Mouse (Mus musculus): ENCODE data around the gene Rps23.
"Not testable (repeated sequence)": the region's sequence is repeated elsewhere in the genome, so short reads cannot be mapped to it uniquely, and the experiment has no call there.

The Rps23 gene

DNA sequence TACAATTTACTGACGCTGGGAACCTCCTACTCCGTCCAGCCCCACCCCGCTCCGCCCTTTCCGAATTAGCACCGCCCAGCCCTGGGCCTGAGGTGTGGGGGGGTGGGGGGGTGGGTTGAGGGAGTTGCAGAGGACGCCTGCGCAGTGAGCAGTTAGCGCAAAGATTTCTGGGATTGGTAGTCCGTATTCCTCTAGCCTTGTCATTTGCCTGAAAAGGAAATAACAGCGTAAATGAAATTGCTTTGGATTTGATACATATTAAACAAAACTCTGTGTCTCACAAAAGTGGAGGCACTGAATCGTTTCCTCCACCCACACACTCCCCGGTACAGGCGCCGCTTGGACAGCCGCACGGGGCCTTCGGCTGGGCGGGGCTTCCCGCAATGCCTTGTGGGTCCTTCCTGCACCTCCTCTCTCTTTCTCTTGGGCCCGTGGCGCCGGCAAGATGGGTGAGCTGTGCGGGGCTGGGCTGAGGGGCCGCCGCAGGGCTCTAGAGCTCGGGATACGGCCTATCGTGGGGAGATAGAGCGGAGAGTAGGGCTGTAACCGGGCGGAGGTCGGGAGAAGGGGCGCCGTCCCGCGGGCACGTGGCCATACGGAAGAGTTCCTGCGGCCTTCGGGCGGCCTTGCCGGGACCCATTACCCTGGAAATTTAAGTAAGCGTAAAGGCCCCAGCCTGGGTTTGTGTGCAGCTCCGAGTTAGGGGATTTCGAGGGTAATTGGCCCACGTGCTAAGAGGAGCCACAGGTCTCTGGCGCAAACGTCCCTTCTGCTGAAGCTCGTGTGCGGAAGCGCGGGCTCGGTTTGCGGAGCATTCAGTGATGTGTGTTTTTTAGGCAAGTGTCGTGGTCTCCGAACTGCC is at the start of gene Rps23:
TSS of gene Rps23 (plus strand) at position 208 of the 862 bp plus-strand sequence.
- DNase-seq, result peak; percentile 93

DNA sequence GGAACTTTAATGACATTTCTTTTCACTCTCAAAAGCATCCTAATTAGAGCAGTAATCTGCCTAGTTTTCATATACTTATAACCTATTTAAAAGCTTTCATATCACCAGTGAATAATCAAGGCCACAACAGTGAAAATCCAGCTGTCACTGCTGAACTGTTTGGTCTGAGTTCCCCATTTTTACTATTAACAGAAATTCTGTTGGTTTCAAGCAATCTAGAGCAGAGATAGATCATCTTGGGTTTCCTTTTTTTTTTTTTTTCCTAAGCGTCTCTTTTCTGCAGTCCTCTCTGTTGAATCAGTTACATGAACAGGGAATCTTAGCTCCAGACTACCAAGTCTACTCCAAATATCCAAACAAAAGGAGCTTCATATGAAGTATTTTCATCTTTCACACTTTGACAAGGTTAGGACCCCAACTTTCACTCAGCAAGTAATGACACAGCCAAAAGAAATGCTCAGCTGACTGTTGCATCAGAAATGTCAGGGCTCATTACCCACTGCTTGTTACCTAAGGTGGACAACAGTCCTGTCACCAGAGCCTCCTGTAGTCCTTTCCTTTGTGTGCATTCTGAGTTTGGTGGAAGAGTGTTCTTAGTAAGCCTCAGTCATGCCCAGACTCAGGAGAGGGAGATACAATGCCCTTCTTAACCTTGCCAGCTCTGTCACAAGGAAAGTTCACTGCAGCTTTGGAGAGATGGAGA is 40.9 kb upstream of the Rps23 start:
- DNase-seq, result no peak

DNA sequence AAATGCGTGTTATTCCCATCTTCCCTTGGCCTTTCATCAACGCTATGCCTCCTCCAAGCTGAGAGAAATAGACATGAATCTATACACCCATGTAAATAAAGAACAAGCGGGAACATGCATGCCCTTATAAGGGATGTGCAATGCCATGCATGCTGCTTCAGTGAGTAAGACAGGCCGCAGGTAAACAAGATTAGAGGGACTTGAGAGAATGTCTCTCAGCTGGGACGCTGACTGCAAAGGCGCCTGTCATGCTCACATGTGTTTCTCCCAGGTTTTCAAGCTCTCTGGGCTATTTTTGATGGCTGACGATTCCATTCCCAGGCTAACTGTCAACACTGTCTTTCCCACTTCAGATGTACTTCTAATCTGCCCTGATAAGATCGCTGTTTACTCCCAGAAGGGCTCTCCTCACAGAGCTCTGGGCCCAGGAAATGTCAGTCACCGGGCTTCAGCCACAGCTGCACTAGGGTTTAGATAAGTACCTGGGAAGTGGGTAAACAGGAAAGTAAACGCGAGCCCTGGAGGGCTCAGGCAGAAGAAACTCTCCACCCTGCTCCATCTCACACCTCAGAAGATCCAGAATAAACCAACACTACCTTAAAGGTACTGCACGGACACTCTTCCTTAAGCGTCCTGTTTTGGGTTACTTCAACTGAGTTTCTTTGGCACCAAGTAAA is 36.8 kb upstream of the Rps23 start:
- no peak for DNase-seq

DNA sequence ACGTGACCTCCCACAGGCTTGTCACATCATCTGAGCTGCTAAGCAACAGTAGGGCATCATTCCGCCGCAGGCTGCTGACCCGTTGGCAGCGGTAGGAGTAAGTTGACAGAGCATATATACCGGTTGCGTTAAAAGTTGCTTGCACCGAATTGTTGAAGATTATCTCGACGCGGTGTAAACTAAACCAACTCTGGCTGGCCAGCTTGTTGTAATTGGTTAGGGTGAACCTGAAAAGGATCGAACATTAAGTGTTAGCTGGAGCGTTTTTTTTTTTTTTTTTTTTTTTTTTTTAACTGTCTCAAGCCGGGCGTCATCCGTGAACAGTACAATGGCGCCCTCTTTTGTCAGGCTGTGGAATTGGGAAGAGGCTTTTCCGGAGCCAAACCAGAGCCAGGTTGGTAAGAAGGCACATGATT is 36.2 kb upstream of the Rps23 start:
- peak; percentile 82 for DNase-seq

DNA sequence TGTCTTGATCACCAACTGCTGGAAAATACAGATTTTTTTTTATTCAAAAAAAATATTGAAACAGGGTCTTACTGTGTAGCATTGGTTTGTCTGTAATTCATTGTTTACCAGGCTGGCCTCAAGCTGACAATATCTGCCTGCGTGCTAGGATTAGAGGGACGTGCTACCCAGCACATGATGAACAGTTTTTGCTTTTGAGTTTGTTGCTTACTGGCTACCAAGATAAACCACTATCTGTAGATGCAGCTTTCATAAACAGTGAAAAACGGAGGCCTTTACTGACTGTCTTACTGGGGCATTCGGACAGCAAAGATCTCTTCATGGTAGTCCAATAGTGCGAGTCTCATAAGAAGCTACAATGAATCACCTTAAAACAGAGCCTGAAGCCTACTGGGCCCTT is 32.6 kb upstream of the Rps23 start:
- no peak for DNase-seq

DNA sequence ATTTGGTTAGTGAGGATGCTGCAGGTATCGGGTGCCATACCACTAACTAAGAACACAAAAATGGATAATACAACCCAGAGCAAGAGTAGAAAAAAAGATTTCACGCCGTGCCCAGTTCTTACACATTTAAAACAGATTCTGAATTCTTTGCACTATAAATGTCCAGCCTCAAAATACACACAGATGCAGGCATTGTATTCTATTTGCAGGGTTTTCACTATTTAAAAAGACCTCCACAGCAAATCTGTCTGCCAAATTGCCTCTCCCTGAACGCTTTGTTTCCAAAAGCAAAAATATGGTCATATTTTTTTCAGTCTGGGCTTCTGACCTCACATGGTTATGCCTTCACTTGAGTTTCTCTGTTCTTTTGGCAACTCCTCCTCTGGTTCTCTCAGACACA is 27.9 kb upstream of the Rps23 start:
- DNase-seq, result no peak

DNA sequence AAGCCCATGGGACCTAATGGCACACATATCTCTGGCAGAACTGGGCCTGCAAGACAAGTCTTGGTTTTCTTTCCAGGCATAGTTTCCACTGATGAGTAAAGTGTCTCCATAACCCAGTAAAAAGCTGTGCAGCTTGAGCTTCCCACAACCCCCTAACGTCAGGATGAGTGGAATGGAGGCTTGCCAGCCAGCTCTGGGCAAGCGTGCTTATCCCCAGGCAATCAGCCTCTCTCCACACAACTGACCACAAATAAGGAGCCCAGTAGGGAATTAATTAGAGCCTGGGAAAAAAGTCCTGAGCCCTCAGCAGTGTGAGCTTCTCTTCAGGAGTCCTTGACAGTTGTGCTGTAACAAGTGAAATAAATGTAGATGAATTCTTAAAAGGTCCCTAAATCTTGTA is 26.7 kb upstream of the Rps23 start:
- DNase-seq, result peak; percentile 13

DNA sequence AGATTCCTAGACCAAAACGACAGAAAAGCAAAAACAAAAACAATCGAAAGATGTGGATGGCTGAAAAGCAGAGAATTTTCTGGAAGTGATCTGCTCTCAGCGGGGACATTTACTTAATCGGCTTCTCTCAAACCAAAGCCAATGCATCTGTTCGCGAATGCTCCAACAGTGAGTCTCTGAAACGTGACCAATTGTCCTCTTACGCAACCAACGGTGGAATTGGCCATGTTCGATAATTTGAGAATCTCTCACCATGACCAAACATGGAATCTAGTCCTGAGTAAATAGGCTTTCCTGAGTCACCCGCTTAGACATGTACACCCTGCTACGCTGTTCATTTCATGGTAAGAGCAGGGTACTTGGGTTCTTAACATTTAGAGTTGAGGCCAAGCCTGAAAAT is 25.9 kb upstream of the Rps23 start:
- no peak for DNase-seq

DNA sequence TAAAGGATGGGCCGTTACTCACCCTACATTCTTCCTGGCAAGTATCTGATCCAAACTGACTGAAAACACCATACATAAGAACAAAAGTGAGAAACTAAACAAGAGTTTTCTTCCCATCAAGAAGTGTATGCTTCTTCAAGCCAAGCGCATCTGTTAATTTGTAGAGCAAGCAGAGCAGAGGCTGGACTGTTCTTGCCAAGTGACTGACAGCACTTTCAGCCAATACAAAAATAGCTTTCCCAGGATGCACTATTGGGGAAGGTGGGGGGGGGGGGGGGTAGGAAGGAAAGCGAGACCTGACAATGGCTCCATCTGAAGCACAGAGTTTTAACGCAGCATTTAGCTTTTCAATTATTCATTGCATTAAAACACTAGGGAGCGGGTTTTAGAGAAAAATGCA is 17.6 kb upstream of the Rps23 start, which contains the start of gene Atp6ap1l:
TSS of gene Atp6ap1l (minus strand) at position 180 of the 400 bp plus-strand sequence.
- DNase-seq, result no peak

DNA sequence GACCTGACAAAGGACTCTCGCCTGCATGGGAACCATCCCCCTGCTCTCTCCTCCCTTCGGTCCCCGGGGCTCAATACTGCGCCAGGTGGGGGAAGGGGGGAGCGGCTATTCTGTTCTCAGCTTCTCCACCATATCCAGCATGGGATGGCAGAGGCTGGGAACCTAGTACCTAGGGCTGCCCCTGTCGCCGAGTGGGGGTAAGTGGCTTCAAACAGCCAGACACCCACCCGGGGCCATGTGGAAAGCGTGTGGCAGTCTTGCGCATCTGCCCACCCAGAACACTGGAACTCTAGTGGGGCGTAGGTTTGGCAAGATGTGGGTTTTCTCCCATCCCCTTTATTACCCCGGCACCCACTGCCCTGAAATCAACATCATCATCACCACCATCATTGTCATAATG is 15.4 kb upstream of the Rps23 start:
- DNase-seq, result no peak

DNA sequence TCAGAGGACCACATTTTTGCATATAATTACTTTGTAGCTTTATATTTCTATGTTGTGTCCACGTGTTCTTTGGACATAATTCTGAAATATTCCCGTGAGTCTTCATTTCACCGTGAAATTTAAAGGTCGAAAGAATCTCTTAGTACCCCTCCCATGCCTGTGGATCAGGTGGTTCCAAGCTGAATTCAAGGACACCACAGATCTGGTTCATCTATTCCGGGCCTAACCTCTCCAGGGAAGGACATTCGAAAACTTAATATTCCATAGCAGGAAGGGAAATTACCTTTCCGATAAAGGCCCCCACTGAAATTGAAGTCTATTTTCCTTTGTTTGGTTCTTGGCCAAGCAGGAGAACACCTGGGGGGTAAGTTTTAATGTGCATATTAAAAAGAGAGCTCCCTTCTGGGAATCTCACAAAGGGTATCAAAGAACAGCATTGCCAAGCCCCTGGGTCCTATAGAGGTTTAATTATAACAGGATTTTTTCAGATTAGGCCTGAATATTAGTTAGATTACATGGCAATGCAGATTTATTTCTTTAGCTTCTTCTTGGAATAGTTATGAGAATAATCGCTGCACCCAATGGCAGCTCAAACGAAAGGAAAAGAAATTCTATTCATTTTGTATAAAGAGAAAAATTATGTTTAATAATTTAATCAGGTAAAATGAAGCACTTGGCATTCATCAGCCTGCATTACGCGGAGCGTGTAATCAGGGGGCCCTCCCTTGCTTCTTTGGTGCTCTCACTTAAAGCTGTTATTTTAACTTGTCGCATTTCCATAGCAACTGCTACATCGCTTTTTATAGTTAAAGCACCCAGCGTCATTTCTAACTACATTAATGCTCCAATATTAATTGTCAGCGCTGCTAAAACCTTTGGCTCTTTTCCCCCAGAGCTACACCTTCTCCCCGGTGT is 9.7 kb upstream of the Rps23 start:
- DNase-seq, result no peak

DNA sequence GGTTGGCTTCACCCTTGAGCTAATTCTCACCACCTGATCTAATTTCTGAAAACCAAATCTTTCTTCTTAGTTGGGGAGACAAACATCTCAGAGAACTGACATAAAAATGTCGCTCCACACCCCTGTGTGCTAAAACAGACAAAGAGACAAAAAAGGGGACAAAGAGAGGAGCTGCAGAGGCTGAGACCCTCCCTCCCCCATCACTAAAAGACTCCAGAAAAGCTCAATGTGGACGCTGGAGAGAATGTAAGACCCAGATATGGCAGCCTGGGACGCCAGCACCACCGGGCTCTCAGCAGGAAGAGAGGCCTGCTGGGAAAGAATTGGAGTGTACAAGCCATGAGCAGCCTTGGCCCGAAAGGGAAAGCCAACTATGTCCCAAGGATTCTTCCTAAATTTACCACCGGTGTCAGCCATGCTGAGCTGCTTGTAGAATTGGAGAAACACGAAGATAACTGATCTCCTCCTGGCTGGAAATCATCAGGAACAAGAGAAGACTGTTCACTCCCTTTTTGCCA is 9.0 kb upstream of the Rps23 start:
- DNase-seq, result no peak

DNA sequence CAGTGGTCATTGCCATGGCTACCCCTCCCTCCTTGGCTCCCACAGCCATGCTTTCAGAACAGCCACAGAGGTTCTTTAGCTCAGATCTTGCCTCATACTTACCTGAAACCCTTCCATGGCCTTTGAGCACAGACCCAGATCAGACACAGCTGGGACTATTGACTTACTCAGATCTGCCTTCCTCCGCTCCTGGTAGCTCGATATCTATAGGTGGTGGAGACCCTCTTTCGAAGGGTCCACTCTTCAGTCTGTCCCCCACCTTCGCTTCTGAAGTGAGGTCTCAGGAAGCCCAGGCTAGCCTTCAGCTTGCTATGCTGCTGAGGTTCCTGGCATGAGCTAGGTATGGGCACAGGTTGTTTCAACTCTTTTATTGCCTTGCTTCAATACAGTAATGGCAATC is 8.0 kb upstream of the Rps23 start:
- no peak for DNase-seq

DNA sequence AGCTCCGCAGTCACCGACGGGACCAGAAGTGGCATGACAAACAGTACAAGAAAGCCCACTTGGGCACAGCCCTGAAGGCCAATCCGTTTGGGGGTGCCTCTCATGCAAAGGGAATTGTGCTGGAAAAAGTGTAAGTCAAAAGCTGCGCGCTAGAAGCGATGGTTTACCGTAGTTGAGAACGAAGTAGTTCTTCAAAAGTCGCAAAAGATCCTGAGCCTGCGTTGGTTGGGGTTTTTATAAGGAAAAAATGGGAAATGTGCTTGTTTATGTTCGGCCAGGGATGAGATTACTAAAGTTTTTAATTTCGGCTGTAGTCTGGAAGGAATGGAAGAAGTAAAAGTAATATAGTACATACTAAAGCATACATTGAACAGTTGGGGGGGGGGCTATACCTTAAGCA is 859 bp downstream of the Rps23 start:
- not testable (repeated sequence) for DNase-seq

DNA sequence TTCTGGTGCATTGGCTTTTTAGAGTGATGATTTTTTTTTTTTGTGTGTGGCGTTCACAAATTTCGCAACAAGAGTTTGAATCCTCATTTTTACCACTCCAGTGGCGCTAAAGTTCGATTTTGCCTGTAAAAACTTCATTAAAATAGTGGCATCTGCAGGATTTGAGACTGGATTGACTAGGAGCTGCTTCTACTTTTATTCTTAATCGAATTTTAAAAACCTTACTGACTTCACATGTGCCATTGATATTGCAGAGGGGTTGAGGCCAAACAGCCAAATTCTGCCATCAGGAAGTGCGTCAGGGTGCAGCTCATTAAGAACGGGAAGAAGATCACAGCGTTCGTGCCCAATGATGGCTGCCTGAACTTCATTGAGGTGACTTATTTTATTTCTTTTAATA is 1.3 kb downstream of the Rps23 start:
- DNase-seq, result no peak

DNA sequence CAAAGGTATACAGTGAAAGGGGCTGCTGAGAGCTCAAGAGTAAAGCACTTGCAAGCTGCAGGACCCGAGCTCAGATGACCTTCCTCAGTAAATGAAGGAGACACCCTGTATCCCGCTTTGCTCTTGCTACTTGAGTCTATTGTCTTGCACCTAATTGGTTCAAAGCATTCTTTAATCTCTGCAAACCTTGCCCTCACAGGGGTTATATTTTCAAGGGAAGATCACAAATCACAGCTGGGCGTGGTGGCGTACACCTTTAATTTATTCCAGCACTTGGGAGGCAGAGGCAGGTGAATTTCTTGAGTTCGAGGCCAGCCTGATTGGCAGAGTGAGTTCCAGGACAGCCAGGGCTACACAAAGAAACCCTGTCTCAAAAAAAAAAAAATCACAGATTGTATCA is 2.4 kb downstream of the Rps23 start:
- no peak for DNase-seq

DNA sequence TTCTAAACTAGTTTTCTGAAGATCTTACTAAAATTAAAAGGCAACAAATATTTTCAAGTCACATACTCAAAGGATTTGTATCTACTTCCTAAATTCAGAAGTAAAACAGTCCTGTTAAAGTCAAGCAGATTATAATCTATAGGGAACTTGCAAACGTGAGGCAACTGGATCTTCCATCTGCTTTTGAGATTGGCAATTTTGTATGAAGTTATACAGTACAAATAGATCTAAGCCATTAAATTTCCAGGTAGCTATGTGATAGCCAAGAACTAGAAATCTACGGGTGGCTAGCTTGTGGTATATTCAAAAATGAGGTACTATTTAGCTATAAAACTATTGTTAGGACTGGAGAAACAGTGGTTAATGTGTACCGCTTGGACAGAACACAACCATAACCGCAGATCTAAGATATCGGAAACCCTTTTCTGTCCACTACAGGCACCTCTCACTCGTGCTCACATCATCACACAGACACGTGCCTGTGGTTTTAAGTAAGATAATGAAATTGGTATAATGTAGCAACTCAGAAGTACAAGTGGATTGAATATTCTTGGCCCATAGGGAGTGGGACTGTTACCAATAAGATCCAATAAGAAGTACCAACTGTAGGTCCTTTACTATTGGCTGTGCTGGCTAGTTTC is 3.5 kb downstream of the Rps23 start:
- DNase-seq, result no peak

DNA sequence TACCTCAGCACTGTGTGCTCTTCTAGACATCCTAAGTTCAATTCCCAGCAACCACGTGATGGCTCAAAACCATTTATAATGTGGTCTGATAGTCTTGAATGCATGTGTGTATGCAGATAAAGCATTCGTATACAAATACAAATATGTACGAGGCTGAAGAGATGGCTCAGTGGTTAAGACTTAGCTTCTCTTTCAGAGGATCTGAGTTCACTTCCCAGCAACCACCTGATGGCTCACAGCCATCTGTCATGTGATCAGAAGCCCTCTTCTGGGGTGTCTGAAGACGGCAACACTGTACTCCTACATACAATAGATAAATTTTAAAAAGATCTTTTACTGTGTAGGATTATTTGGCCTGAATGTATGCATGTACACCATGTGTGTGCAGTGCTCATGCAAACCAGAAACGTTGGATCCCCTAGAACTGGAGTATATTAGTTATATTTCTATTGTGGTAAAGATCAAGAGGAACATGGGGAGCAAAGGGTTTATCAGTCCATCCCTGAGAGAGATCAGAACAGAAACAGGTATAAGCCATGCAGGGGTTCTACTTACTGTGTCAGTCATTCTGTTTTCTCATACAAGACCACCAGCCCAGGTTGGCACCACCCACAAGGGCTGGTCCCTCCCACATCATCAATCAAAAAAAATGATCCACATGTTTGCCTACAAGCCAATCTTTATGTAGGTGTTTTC is 4.3 kb downstream of the Rps23 start:
- DNase-seq, result no peak

DNA sequence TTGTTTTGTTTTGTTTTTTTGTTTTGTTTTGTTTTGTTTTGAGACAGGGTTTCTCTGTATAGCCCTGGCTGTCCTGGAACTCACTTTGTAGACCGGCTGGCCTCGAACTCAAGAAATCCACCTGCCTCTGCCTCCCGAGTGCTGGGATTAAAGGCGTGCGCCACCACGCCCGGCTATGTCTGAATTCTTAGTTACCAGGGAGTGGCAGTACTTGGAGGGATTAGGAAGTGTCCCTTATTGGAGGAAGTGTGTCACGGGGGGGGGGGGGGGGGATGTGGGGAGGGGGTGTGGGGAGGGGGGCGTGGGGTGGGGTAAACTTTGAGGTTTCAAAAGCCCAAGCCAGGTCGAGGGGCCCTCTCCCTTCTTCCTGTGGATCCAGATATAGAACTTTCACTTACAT is 5.5 kb downstream of the Rps23 start:
- not testable (repeated sequence) for DNase-seq

DNA sequence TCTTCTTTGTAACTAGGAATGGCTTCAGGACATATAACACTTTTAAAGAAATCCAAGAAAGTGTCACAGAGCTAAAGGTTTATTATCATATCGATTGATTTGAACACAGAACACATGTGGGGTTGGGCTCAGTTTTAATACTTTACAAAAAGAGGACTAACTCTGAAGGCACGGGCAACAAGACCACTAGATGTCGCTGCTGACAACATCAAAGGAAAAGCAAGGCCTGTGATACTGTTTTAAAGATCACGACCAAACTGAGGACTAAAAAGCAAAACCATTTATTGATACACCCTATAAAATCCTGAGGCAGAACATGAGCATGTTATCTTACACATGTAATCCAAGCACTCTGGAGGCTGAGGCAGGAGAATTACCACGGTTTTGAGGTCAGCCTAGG is 7.1 kb downstream of the Rps23 start:
- peak; percentile 87 for DNase-seq

DNA sequence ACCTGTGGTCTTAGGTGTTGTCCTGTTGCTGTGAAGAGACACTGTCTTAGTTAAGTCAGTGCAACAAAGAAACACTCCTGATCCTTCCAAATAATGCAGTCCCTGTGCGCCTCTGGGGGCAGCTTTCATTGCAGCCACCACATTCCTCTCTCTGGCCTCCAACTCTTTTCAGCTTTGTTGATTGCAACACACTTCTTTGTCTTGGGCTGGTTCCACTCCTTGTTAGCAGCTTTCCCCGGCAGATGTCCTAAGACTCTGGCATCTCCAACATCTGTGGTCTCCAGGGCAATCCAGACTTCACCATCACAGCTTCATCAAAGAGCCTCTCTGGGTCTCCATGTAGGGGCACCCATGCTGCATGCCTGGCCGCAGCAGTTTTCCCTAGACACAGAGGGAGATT is 10.5 kb downstream of the Rps23 start:
- no peak for DNase-seq
